Mouse (Mus musculus): ENCODE data around the gene Mtmr11. TPM values are rescaled to one million over a fixed set of nuclear protein-coding genes. Genes with fewer than 3 reads are reported as not detected.

The Mtmr11 gene
- polyA plus RNA-seq, 1 experiment from 2014 or later: 12.8 TPM

GRCm38 (mm10) chr3:96155501-96155900 is 6.3 kb upstream of the Mtmr11 start:
- 86% methylated on average over 8 of the region's 8 CpGs for WGBS
- ATAC-seq (ENCODE audit: low FRiP score): no peak
- Histone ChIP-seq H3K27me3 (peaks cover 3% of the 10 kb centered on the region; the same call in 1 of the 2 replicates), H3K4me3 (no peak overlapping the region), H3K4me1 (replicated peaks) (peaks cover 8% of the 10 kb centered on the region), H3K9ac (no peak overlapping the region), H3K9me3 (no peaks in the 10 kb centered on the region), H3K4me2 (no peak overlapping the region), H3K36me3 (peaks cover 56% of the 10 kb centered on the region), H3K27ac (no peak overlapping the region)

GRCm38 (mm10) chr3:96159820-96160219 is 2.0 kb upstream of the Mtmr11 start:
- Histone ChIP-seq H3K4me3 (no peak overlapping the region), H3K4me1 (replicated peaks) (peaks cover 29% of the 10 kb centered on the region), H3K9me3 (no peaks in the 10 kb centered on the region), H3K4me2 (peak overlapping the region; percentile 88; the same call in 1 of the 2 replicates), H3K27me3 (peaks cover 5% of the 10 kb centered on the region; the same call in 1 of the 2 replicates), H3K9ac (peak overlapping the region; percentile 73; the same call in 1 of the 2 replicates), H3K36me3 (peaks cover 14% of the 10 kb centered on the region), H3K27ac (no peak overlapping the region)
- WGBS: 91% methylated on average over 4 of the region's 4 CpGs
- ATAC-seq (ENCODE audit: low FRiP score): no peak

GRCm38 (mm10) chr3:96160222-96160802 is 1.5 kb upstream of the Mtmr11 start:
- peaks cover 5% of the 10 kb centered on the region; the same call in 1 of the 2 replicates for H3K27me3 ChIP-seq
- no peaks in the 10 kb centered on the region for H3K9me3 ChIP-seq
- H3K27ac ChIP-seq: 0 out of 2 replicates have a peak overlapping the region, but pooled peaks have one; percentile 19
- H3K4me2 ChIP-seq: peak overlapping the region; percentile 88
- H3K36me3 ChIP-seq: peaks cover 9% of the 10 kb centered on the region
- peak overlapping the region; percentile 73 for H3K9ac ChIP-seq
- H3K4me1 ChIP-seq (replicated peaks): peaks cover 29% of the 10 kb centered on the region
- no peak overlapping the region for H3K4me3 ChIP-seq
- WGBS: 67% methylated on average over 4 of the region's 4 CpGs
- ATAC-seq (ENCODE audit: low FRiP score): no peak

DNA sequence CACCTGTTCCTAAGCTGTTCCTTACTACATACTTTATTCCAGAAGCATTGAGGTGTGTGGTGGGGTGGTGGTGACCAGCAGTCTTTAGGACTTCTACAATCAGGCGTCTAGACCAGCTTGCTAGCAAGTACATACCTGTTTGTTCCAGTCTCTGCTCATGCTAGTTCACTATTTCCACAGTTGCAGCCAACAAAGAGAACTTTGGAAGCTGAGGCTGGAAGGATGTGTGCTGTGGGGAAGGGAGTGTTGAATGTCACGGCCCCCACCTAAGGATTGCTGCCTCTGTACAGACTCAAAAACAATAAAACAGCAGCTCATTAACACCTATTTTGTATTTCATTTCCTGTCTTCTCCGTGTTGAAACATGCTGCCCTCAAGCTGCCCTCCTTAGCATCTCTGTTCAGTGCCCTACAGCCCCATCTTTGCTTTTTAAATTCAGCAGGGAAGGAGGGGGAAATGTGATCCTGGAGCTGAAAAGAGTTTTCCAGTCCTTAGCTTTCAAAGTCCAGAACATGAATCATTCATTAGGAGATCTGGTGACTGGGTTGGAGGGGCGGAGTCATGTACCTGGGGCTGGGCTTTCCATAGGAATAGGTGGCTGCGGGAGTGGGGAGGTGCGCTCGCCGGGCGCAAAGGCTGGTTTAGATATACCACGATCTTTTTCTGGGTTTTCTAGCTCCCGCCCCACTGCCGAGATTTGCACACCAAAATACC is 844 bp upstream of the Mtmr11 start:
- WGBS: 2% methylated on average over 12 of the region's 12 CpGs

GRCm38 (mm10) chr3:96163040-96163439 is 1.2 kb downstream of the Mtmr11 start:
- Histone ChIP-seq H3K9me3 (no peaks in the 10 kb centered on the region), H3K36me3 (peaks cover 1% of the 10 kb centered on the region; the same call in 1 of the 2 replicates), H3K27me3 (peaks cover 5% of the 10 kb centered on the region; the same call in 1 of the 2 replicates), H3K4me2 (peak overlapping the region; percentile 88), H3K4me3 (no peak overlapping the region), H3K9ac (no peak overlapping the region), H3K4me1 (replicated peaks) (peaks cover 29% of the 10 kb centered on the region), H3K27ac (no peak overlapping the region)
- 88% methylated on average over 6 of the region's 6 CpGs for WGBS
- no peak for ATAC-seq (ENCODE audit: low FRiP score)

More for the DNA sequence above, 844 bp upstream of the Mtmr11 start:
- Histone ChIP-seq H3K4me3 (peak overlapping the region; percentile 39), H3K4me1 (replicated peaks) (peaks cover 29% of the 10 kb centered on the region), H3K9ac (peak overlapping the region; percentile 73), H3K9me3 (no peaks in the 10 kb centered on the region), H3K27me3 (peaks cover 5% of the 10 kb centered on the region; the same call in 1 of the 2 replicates), H3K4me2 (peak overlapping the region; percentile 88), H3K27ac (peak overlapping the region; percentile 19; the same call in 1 of the 2 replicates), H3K36me3 (peaks cover 3% of the 10 kb centered on the region)
- peak; percentile 75 for ATAC-seq (ENCODE audit: low FRiP score)

GRCm38 (mm10) chr3:96168466-96169158 is 6.8 kb downstream of the Mtmr11 start:
- H3K4me3 ChIP-seq: no peak overlapping the region
- no peak overlapping the region for H3K27ac ChIP-seq
- no peak overlapping the region for H3K9ac ChIP-seq
- H3K4me1 ChIP-seq (replicated peaks): peaks cover 25% of the 10 kb centered on the region
- 69% methylated on average over 12 of the region's 12 CpGs for WGBS
- H3K27me3 ChIP-seq: no peaks in the 10 kb centered on the region
- peaks cover 3% of the 10 kb centered on the region; the same call in 1 of the 2 replicates for H3K36me3 ChIP-seq
- no peak for ATAC-seq (ENCODE audit: low FRiP score)
- H3K4me2 ChIP-seq: no peak overlapping the region
- H3K9me3 ChIP-seq: no peaks in the 10 kb centered on the region

GRCm38 (mm10) chr3:96170276-96170675 is 8.5 kb downstream of the Mtmr11 start:
- no peak overlapping the region for H3K27ac ChIP-seq
- no peaks in the 10 kb centered on the region for H3K9me3 ChIP-seq
- ATAC-seq (ENCODE audit: low FRiP score): no peak
- no peak overlapping the region for H3K4me2 ChIP-seq
- H3K36me3 ChIP-seq: peaks cover 18% of the 10 kb centered on the region
- H3K4me1 ChIP-seq (replicated peaks): peaks cover 41% of the 10 kb centered on the region
- no peak overlapping the region for H3K9ac ChIP-seq
- H3K4me3 ChIP-seq: no peak overlapping the region
- no peaks in the 10 kb centered on the region for H3K27me3 ChIP-seq
- 92% methylated on average over 4 of the region's 4 CpGs for WGBS

DNA sequence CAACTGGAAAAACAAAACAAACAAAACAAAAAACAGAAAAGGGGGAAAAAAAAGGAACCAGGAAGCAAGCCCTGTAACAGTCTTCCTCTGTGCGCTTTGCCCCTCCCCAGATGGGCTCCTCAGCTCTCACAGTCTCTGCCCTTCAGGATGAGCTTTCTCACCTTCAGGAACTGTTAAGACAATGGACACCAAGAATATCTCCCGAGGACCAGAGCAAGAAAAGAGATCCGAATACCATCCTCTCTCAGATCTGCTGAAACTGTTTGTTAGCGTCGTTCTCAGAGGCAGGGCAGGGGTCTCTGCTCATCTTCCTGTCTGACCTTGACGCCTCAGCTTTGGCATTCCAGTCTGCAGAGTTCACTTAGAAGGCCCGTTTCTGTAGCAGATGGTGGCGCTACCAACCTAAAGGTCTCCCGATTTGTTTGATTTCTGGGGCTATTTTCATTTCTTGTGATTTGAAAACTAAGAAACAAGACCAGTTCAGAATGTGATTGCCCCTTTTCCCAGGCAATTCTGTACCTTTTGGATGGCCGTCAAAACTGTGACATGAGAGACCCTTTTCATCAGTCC is 9.3 kb downstream of the Mtmr11 start:
- H3K9me3 ChIP-seq: no peaks in the 10 kb centered on the region
- peaks cover 24% of the 10 kb centered on the region for H3K36me3 ChIP-seq
- H3K4me1 ChIP-seq (replicated peaks): peaks cover 42% of the 10 kb centered on the region
- peak overlapping the region; percentile 99 for H3K4me2 ChIP-seq
- H3K9ac ChIP-seq: peak overlapping the region; percentile 91
- H3K27me3 ChIP-seq: no peaks in the 10 kb centered on the region
- peak overlapping the region; percentile 92 for H3K4me3 ChIP-seq
- 70% methylated on average over 10 of the region's 10 CpGs for WGBS
- peak overlapping the region; percentile 97 for H3K27ac ChIP-seq
- no peak for ATAC-seq (ENCODE audit: low FRiP score)

- ATAC-seq (ENCODE audit: low FRiP score): peak; percentile 22
- WGBS: 25% methylated on average over 18 of the region's 18 CpGs
These were observed 9.9 kb downstream of the Mtmr11 start for GRCm38 (mm10) chr3:96171583-96172196.

DNA sequence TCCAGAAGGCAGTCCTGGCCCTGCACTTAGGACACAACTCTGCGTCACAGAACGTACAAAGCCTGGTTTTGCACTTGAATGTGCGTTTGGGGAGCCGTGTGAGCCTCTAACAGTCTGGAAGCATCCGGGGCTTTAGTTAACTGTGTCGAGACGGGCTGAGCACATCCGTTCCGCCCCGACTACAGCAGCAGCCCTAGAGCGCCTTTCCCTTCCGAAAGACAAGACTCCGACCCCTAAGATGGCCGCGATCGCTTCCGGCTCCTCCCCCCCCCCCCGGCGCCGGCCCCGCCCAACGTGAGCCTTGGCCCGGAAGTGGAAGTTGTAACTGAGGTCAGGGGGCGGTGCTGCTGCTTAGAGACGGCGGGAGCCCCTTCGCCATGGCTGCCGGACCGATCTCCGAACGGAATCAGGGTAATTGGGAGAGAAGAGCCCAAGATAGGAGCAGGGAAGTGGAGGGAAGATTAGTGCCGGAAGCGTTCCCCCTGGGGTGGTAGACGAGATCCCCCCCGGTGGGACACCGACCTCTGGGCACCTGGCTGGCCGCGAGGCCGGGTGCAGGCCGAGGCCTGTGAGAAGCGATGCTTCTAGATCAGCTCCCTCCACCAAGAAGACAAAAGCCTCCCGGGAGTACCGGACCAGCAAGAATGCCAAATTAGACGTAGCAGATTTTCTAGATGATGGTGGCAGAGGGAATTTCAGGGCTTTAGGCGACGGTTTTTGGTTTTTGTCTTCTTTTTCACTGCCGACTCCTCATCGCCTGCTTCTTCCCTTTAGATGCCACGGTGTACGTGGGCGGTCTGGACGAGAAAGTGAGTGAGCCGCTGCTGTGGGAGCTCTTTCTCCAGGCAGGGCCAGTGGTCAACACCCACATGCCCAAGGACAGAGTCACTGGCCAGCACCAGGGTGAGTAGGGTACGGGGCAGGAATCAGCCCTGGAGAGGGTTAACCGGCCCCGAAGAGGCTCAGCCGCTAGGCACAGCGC is 10.7 kb downstream of the Mtmr11 start, which contains the start of gene Sf3b4:
Sf3b4 (plus strand) TSS at position 136 of the 982 bp plus-strand sequence.
- Histone ChIP-seq H3K9ac (peak within 1 kb of the TSS; percentile 91), H3K27ac (peak within 1 kb of the TSS; percentile 97), H3K4me1 (replicated peaks) (peaks cover 42% of the 10 kb centered on the region), H3K4me3 (peak within 1 kb of the TSS; percentile 92), H3K9me3 (no peaks in the 10 kb centered on the region), H3K36me3 (peaks cover 34% of the 10 kb centered on the region), H3K27me3 (no peaks in the 10 kb centered on the region), H3K4me2 (peak within 1 kb of the TSS; percentile 99)
- ATAC-seq (ENCODE audit: low FRiP score): peak; percentile 94
- WGBS: under 1% methylated on average over 56 of the region's 58 CpGs

More at GRCm38 (mm10) chr3:96171583-96172196, 9.9 kb downstream of the Mtmr11 start:
- H3K36me3 ChIP-seq: peaks cover 30% of the 10 kb centered on the region
- no peaks in the 10 kb centered on the region for H3K9me3 ChIP-seq
- peaks cover 42% of the 10 kb centered on the region for H3K4me1 ChIP-seq (replicated peaks)
- no peaks in the 10 kb centered on the region for H3K27me3 ChIP-seq
- H3K27ac ChIP-seq: peak overlapping the region; percentile 97
- peak overlapping the region; percentile 92 for H3K4me3 ChIP-seq
- peak overlapping the region; percentile 91 for H3K9ac ChIP-seq
- peak overlapping the region; percentile 99 for H3K4me2 ChIP-seq

Data from hindbrain, embryonic 13.5 days (tissue).